9 mouse cellular contexts compared by ENCODE assay signal in the genomic region with DNA sequence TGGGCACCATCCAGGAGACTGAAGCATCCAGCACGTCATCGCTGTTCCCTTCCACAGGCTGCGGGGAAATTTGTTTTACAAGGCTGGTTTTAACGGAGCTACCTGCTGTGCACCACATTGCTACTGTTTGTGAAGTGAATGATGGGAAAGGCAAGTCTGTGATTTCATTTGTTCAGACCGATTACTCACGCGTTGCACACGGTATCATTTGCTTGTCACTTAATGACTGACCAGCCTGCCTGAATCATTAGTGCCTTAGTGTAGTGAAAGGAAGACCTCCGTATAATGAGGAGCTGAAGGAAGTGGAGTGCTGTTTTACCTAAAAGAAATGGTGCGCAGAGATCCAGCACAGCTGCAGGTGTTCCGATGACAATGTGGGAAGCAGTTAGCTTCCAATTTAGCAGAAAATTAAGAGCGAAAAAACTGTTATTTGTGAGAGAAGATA. TPM values are rescaled to one million over a fixed set of nuclear protein-coding genes. Genes with fewer than 3 reads are reported as not detected.
DNase-seq lines count a peak whose midpoint lies in the region; ATAC-seq and TF ChIP-seq lines count a peak whose summit lies in the region.
"Had no signal": no experiment of that assay in that cellular context is flagged by ENCODE, and none has a peak within 500 bp of the region (broad histone marks: within the 10 kb centered on the region; RNA-seq: fewer than 3 reads in every experiment).

No protein-coding gene starts in this region.

- H3K27me3 ChIP-seq in forebrain, embryonic 10.5 days (ENCODE audit: poor library complexity, severe bottlenecking) = peaks cover 43% of the 10 kb centered on the region
- H3K27me3 ChIP-seq in hindbrain, postnatal 0 days (ENCODE audit: insufficient read depth, low read length) = 0 out of 2 replicates have a peak, but pooled peaks cover 3% of the 10 kb centered on the region
- peaks cover 32% of the 10 kb centered on the region for H3K27me3 ChIP-seq in kidney, embryonic 15.5 days

- no peak overlapping the region for H3K27ac ChIP-seq in left cerebral cortex, adult 2 months
- peak overlapping the region; percentile 26; the same call in 1 of the 2 replicates for H3K27ac ChIP-seq in forebrain, embryonic 10.5 days
- 0 out of 2 replicates have a peak overlapping the region, but pooled peaks have one; percentile 7 for H3K27ac ChIP-seq in hindbrain, postnatal 0 days
- peak overlapping the region; percentile 98 for H3K27ac ChIP-seq in olfactory bulb, adult 2 months (ENCODE audit: insufficient read depth, low read depth, low read length)
- H3K27ac ChIP-seq in kidney, embryonic 15.5 days = no peak overlapping the region
- H3K27ac ChIP-seq: liver, embryonic 14.5 days had no signal

- ATAC-seq in hindbrain, postnatal 0 days = peak; percentile 38; the same call in 1 of the 2 replicates
- no peak for ATAC-seq in kidney, embryonic 15.5 days (replicated peaks; ENCODE audit: low FRiP score)
- ATAC-seq: inflammation-experienced regulatory T-cells, adult 6 months had no signal

- intact Hi-C loops in left cerebral cortex, adult 2 months (cut with DNase I) = no loop called here
- intact Hi-C loops in left cerebral cortex, postnatal 36 days (cut with DNase I) = loop anchor here (5.0 kb wide), 2 partner anchors 651 to 1051 kb away; no protein-coding TSS in a partner anchor

- H3K4me2 ChIP-seq in hindbrain, postnatal 0 days (ENCODE audit: low read depth, low read length) = peak overlapping the region; percentile 56
- no peak overlapping the region for H3K4me2 ChIP-seq in kidney, embryonic 15.5 days

- H3K4me1 ChIP-seq in forebrain, embryonic 10.5 days = peaks cover 59% of the 10 kb centered on the region
- peaks cover 10% of the 10 kb centered on the region for H3K4me1 ChIP-seq in hindbrain, postnatal 0 days (ENCODE audit: insufficient read depth, low read length)
- H3K4me1 ChIP-seq in olfactory bulb, adult 2 months (ENCODE audit: control insufficient read depth, insufficient read depth, low read length) = peaks cover 30% of the 10 kb centered on the region
- peaks cover 7% of the 10 kb centered on the region for H3K4me1 ChIP-seq in kidney, embryonic 15.5 days

- peak overlapping the region; percentile 23; the same call in 1 of the 2 replicates for H3K4me3 ChIP-seq in left cerebral cortex, adult 2 months
- H3K4me3 ChIP-seq in forebrain, embryonic 10.5 days = peak overlapping the region; percentile 32
- peak overlapping the region; percentile 16 for H3K4me3 ChIP-seq in hindbrain, postnatal 0 days (ENCODE audit: low read length)
- no peak overlapping the region for H3K4me3 ChIP-seq in olfactory bulb, adult 2 months (ENCODE audit: insufficient read depth, low read depth, low read length)
- no peak overlapping the region for H3K4me3 ChIP-seq in kidney, embryonic 15.5 days (replicated peaks)

- no peak for TF ChIP-seq POLR2A in olfactory bulb, adult 2 months (IDR thresholded peaks at IDR 0.05; ENCODE audit: insufficient read depth, low read depth, low read length)

- H3K36me3 ChIP-seq in forebrain, embryonic 10.5 days (replicated peaks) = no peaks in the 10 kb centered on the region
- no peaks in the 10 kb centered on the region for H3K36me3 ChIP-seq in hindbrain, postnatal 0 days (ENCODE audit: insufficient read depth, low read length)
- H3K36me3 ChIP-seq in kidney, embryonic 15.5 days = no peaks in the 10 kb centered on the region

- 0 out of 2 replicates have a peak overlapping the region, but pooled peaks have one; percentile 24 for H3K9ac ChIP-seq in hindbrain, postnatal 0 days (replicated peaks; ENCODE audit: low read length)
- H3K9ac ChIP-seq in kidney, embryonic 15.5 days = no peak overlapping the region
- H3K9ac ChIP-seq: liver, embryonic 14.5 days had no signal

- H3K9me3 ChIP-seq in forebrain, embryonic 10.5 days = no peaks in the 10 kb centered on the region; the same call in 1 of the 2 replicates
- H3K9me3 ChIP-seq in hindbrain, postnatal 0 days (ENCODE audit: low read length) = no peaks in the 10 kb centered on the region
- no peaks in the 10 kb centered on the region for H3K9me3 ChIP-seq in kidney, embryonic 15.5 days (replicated peaks)

- TF ChIP-seq CTCF in left cerebral cortex, adult 2 months (IDR thresholded peaks at IDR 0.05) = no peak
- TF ChIP-seq CTCF in hindbrain, postnatal 0 days (IDR thresholded peaks at IDR 0.05; ENCODE audit: low read depth) = no peak
- TF ChIP-seq CTCF in olfactory bulb, adult 2 months (IDR thresholded peaks at IDR 0.05; ENCODE audit: insufficient read depth, low read depth, low read length) = no peak

- DNase-seq in left cerebral cortex, adult 2 months (ENCODE audit: extremely low spot score in 1 of 2, low spot score in 2 of 2) = no peak
- DNase-seq in left cerebral cortex, postnatal 36 days (ENCODE audit: low spot score in 2 of 2) = no peak
- DNase-seq in forebrain, embryonic 10.5 days (ENCODE audit: extremely low spot score, low spot score) = peak; percentile 41
- peak; percentile 54 for DNase-seq in hindbrain, postnatal 0 days (ENCODE audit: low spot score)
- DNase-seq in thymus, adult 18-20 months = no peak

- 24% methylated on average over 12 of the region's 12 CpGs for WGBS in forebrain, embryonic 10.5 days
- WGBS in hindbrain, postnatal 0 days = 15% methylated on average over 12 of the region's 12 CpGs
- WGBS in olfactory bulb, adult 2 months = 9% methylated on average over 12 of the region's 12 CpGs
- WGBS in kidney, embryonic 15.5 days = 42% methylated on average over 12 of the region's 12 CpGs

RNA-seq across cellular contexts. Expression of gene Cdca7l, which starts 1.9 kb away (rescaled TPM):
- total RNA-seq in left cerebral cortex, adult 2 months (2021) = 1 to 10 TPM; 1.1 to 1.3 TPM
- 1 to 10 TPM in 1 of 2 experiments, under 1 TPM in 1; 0.49 to 1.7 TPM for total RNA-seq in left cerebral cortex, postnatal 36 days (2021)
- polyA plus RNA-seq in forebrain, embryonic 10.5 days (2016; fragmentation: Nextera tagmentation; extraction: Ambion mirVana) = 73.9 and 74.2 TPM in 2 replicates
- 4.4 and 4.6 TPM in 2 replicates for total RNA-seq in hindbrain, postnatal 0 days (2014; rRNA removed)
- 5.5 and 5.9 TPM in 2 replicates for polyA plus RNA-seq in hindbrain, postnatal 0 days (2015; fragmentation: Nextera tagmentation; extraction: Ambion mirVana)
- not detected in 2 replicates for polyA plus RNA-seq in olfactory bulb, adult 2 months (2012; ENCODE audit: insufficient read depth, insufficient read length, low replicate concordance, missing spikeins)
- polyA plus RNA-seq in kidney, embryonic 15.5 days (2015; fragmentation: Nextera tagmentation; extraction: Ambion mirVana) = 56.0 and 60.6 TPM in 2 replicates

Comparison
In these comparisons a context has a peak if more than half of its experiments do, and no peak if none do; other contexts are left out.
1. DNase-seq: peak in forebrain, embryonic 10.5 days (single experiment) and hindbrain, postnatal 0 days (single experiment); none in left cerebral cortex, adult 2 months (0 of 2), left cerebral cortex, postnatal 36 days (0 of 2) and thymus, adult 18-20 months (0 of 2).
2. H3K27ac ChIP-seq: peak in forebrain, embryonic 10.5 days (single experiment), hindbrain, postnatal 0 days (single experiment) and olfactory bulb, adult 2 months (single experiment); none in left cerebral cortex, adult 2 months (single experiment) and kidney, embryonic 15.5 days (single experiment).
3. H3K4me3 ChIP-seq: peak in left cerebral cortex, adult 2 months (single experiment), forebrain, embryonic 10.5 days (single experiment) and hindbrain, postnatal 0 days (single experiment); none in olfactory bulb, adult 2 months (single experiment) and kidney, embryonic 15.5 days (single experiment).